Mouse (Mus musculus): ENCODE measurements around the gene Olfr371. TPM values are rescaled to one million over a fixed set of nuclear protein-coding genes. Genes with fewer than 3 reads are reported as not detected.

Olfr371 gene
- polyA plus RNA-seq (2012; rRNA removed), result not detected in 2 replicates

DNA sequence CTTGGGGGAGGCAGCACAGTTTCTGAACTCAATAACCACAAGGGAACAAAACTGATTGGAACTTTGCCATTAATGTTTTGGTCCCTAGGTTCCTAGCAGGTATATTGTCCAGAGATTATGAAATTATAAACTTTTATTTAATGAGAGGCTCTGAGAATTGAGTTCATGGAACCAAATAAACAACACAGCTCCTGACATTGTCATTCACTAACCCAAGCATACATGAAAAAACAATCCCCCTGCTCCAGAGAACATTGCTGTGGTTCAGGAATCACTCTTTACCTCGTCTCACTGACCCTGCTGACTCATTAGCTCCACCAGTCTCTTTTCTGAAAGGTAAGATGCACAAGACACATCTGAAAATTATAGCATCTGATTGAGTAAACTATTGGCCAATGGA lies at the start of gene Olfr371:
TSS of gene Olfr371 (plus strand) at position 301 of the 400 bp plus-strand sequence.
- 29% methylated on average over 1 of the region's 1 CpGs for WGBS
- DNase-seq, result no peak
- H3K4me1 ChIP-seq (ENCODE audit: control insufficient read depth, insufficient read depth, low read length), result no peaks in the 10 kb centered on the region
- no peak within 1 kb of the TSS for H3K4me3 ChIP-seq (replicated peaks; ENCODE audit: extremely low read depth, low read depth, low read length)
- TF ChIP-seq POLR2A (IDR thresholded peaks at IDR 0.05; ENCODE audit: borderline replicate concordance, extremely low read depth, low read depth, low read length) (no peak), CTCF (IDR thresholded peaks at IDR 0.05; ENCODE audit: insufficient read depth, low read length) (no peak)

DNA sequence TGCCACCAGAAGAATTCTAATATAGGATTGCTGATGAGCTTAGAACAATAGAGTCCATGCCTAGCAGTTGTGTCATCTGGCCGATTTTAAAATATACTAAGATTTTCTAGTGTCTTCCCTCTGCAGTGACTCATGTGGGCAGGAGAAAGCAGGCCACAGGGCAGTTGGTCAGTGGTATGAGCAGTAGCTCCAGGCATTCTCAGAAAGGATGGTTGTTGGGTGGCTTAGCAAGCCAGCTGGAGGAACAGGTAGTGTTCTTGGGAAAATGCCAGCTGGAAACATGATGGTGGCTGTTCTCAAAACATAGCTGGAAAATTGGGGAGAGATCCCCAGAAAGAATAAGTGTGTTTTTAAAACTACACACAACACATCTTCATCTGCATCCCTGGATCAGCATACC lies 33.4 kb upstream of the Olfr371 start:
- WGBS, result 89% methylated on average over 1 of the region's 1 CpGs
- DNase-seq, result no peak
- H3K4me3 ChIP-seq (replicated peaks; ENCODE audit: extremely low read depth, low read depth, low read length), result no peak overlapping the region
- TF ChIP-seq POLR2A (IDR thresholded peaks at IDR 0.05; ENCODE audit: borderline replicate concordance, extremely low read depth, low read depth, low read length) (no peak), CTCF (IDR thresholded peaks at IDR 0.05; ENCODE audit: insufficient read depth, low read length) (no peak)
- no peaks in the 10 kb centered on the region for H3K4me1 ChIP-seq (ENCODE audit: control insufficient read depth, insufficient read depth, low read length)

DNA sequence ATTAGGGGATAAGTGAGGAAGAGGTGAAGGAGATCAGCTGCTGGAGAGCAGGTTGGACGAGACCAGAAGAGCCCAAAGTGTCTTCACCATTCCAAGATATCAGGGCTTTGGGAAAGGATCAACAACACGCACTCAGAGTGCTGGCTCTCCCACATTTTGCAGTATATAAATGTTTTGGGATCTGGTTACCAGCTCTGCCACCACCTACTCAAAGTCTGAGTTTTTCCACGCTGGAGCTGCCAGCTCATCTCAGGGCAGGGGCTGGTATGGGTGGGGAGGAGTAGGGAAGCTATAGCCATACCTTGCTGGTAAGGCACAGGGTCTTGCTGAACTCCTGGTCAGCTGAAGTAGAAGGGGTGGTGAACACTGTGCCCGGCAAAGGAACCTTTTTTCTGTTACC lies 5.6 kb upstream of the Olfr371 start:
- WGBS, result 74% methylated on average over 4 of the region's 4 CpGs
- no peaks in the 10 kb centered on the region; the same call in 1 of the 2 replicates for H3K4me1 ChIP-seq (ENCODE audit: control insufficient read depth, insufficient read depth, low read length)
- no peak for TF ChIP-seq CTCF (IDR thresholded peaks at IDR 0.05; ENCODE audit: insufficient read depth, low read length)
- no peak for TF ChIP-seq POLR2A (IDR thresholded peaks at IDR 0.05; ENCODE audit: borderline replicate concordance, extremely low read depth, low read depth, low read length)
- no peak overlapping the region for H3K4me3 ChIP-seq (replicated peaks; ENCODE audit: extremely low read depth, low read depth, low read length)
- no peak for DNase-seq

DNA sequence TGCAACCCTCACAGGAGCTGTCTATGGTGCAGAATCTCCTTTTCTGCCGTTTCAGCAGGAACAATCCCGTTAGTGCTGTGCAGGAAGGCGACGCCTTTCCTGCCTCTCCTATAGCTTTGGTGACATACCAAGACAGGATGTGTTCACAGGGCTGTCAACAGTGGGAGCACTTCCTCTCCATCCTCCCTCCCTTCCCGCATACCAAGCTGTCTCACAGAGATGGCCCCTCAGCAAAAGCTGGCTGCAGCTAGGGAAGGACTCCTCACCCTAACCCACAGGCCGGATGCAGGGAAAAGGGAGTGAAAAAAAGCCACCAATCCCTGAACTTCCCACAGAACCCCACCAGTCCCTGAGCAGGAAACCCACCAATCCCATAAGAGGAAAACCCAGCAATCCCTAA lies 4.8 kb upstream of the Olfr371 start:
- H3K4me1 ChIP-seq (ENCODE audit: control insufficient read depth, insufficient read depth, low read length), result no peaks in the 10 kb centered on the region; the same call in 1 of the 2 replicates
- DNase-seq, result no peak
- 22% methylated on average over 6 of the region's 6 CpGs for WGBS

DNA sequence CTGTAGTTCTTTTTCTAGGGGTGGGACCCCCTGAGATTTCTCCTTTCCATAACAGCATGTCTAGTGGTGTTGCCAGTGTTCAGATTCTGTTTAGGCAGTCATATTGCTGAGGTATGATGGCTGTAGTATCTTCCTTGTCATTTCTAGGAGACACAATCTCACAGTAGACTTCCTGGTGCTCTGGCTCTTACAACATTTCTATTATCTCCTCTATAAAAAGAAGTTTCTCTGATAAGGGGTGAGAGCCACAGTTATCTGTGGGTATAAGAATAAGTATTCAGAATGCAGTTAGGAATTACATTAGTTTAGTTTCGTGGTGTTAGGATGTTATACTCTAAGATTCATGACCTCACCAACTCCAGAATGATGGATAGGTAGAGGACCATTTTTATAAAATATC lies 1.5 kb downstream of the Olfr371 start:
- TF ChIP-seq POLR2A (IDR thresholded peaks at IDR 0.05; ENCODE audit: borderline replicate concordance, extremely low read depth, low read depth, low read length) (no peak), CTCF (IDR thresholded peaks at IDR 0.05; ENCODE audit: insufficient read depth, low read length) (no peak)
- whole genome bisulfite sequencing, result 78% methylated on average over 1 of the region's 1 CpGs
- no peak overlapping the region for H3K4me3 ChIP-seq (replicated peaks; ENCODE audit: extremely low read depth, low read depth, low read length)
- no peaks in the 10 kb centered on the region for H3K4me1 ChIP-seq (ENCODE audit: control insufficient read depth, insufficient read depth, low read length)
- DNase-seq, result no peak

More for the DNA sequence above, 4.8 kb upstream of the Olfr371 start:
- TF ChIP-seq POLR2A (IDR thresholded peaks at IDR 0.05; ENCODE audit: borderline replicate concordance, extremely low read depth, low read depth, low read length), result peak; percentile 57; the same call in 1 of the 2 replicates
- TF ChIP-seq CTCF (IDR thresholded peaks at IDR 0.05; ENCODE audit: insufficient read depth, low read length), result no peak
- no peak overlapping the region for H3K4me3 ChIP-seq (replicated peaks; ENCODE audit: extremely low read depth, low read depth, low read length)

Other genes with a start within 250 kb of the Olfr371 start
- 80.8 and 125 TPM in 2 replicates for gene Junb, start 247.3 kb upstream of the Olfr371 start, polyA plus RNA-seq (2012; rRNA removed)
- 9.5 and 10.5 TPM in 2 replicates for gene Hook2, start 235.4 kb upstream of the Olfr371 start, polyA plus RNA-seq (2012; rRNA removed)
- gene Best2, start 211.5 kb upstream of the Olfr371 start, polyA plus RNA-seq (2012; rRNA removed), result 0.13 and 0.23 TPM in 2 replicates
- gene Asna1, start 200.7 kb upstream of the Olfr371 start, polyA plus RNA-seq (2012; rRNA removed), result 87.2 and 128 TPM in 2 replicates
- gene Trir, start 199.2 kb upstream of the Olfr371 start, polyA plus RNA-seq (2012; rRNA removed), result 96.9 and 99.1 TPM in 2 replicates
- gene Tnpo2, start 189.1 kb upstream of the Olfr371 start, polyA plus RNA-seq (2012; rRNA removed), result 49.1 and 68.3 TPM in 2 replicates
- 42.5 and 44.7 TPM in 2 replicates for gene Fbxw9, start 165.9 kb upstream of the Olfr371 start, polyA plus RNA-seq (2012; rRNA removed)
- gene Gm5741, start 158.0 kb upstream of the Olfr371 start, polyA plus RNA-seq (2012; rRNA removed), result not detected in 2 replicates
- 45.9 and 49.9 TPM in 2 replicates for gene Dhps, start 154.2 kb upstream of the Olfr371 start, polyA plus RNA-seq (2012; rRNA removed)
- gene Wdr83os, start 145.2 kb upstream of the Olfr371 start, polyA plus RNA-seq (2012; rRNA removed), result 97.1 and 120 TPM in 2 replicates
- 21.2 and 33.1 TPM in 2 replicates for gene Wdr83, start 144.7 kb upstream of the Olfr371 start, polyA plus RNA-seq (2012; rRNA removed)
- 74.1 and 87.1 TPM in 2 replicates for gene Man2b1, start 142.7 kb upstream of the Olfr371 start, polyA plus RNA-seq (2012; rRNA removed)
- gene Zfp791, start 102.9 kb upstream of the Olfr371 start, polyA plus RNA-seq (2012; rRNA removed), result 0.37 and 0.66 TPM in 2 replicates
- not detected in 2 replicates for gene Cks1brt, start 74.1 kb upstream of the Olfr371 start, polyA plus RNA-seq (2012; rRNA removed)
- gene Orc6, start 73.6 kb downstream of the Olfr371 start, polyA plus RNA-seq (2012; rRNA removed), result 10.1 and 11.9 TPM in 2 replicates
- gene Vps35, start 73.8 kb downstream of the Olfr371 start, polyA plus RNA-seq (2012; rRNA removed), result 11.9 and 19.9 TPM in 2 replicates
- gene Mylk3, start 160.4 kb downstream of the Olfr371 start, polyA plus RNA-seq (2012; rRNA removed), result 2.2 and 7.2 TPM in 2 replicates
- gene 4921524J17Rik, start 206.8 kb downstream of the Olfr371 start, polyA plus RNA-seq (2012; rRNA removed), result 4.1 and 5.5 TPM in 2 replicates

All from lung, adult 2 months (tissue).